Mouse (Mus musculus) left cerebral cortex, adult 11 months (tissue): ENCODE measurements around the gene Tbx15.

Experiments
- DNase-seq: peaks from one replicate; pipeline ENCODE4 v3.0.0; 2022; ENCODE audit warnings: low spot score

Tbx15 gene

GRCm38 (mm10) chr3:99240213-99240720 is at the start of gene Tbx15:
TSS of gene Tbx15 (plus strand) at chr3:99240381.
- DNase-seq = no peak

- DNase-seq = no peak
Observed at GRCm38 (mm10) chr3:99193576-99193975, 46.6 kb upstream of the Tbx15 start.

- DNase-seq = no peak
Observed at GRCm38 (mm10) chr3:99203331-99203730, 36.9 kb upstream of the Tbx15 start.

GRCm38 (mm10) chr3:99208416-99208815 is 31.8 kb upstream of the Tbx15 start:
- DNase-seq = no peak

GRCm38 (mm10) chr3:99211105-99211698 is 29.0 kb upstream of the Tbx15 start:
- no peak for DNase-seq

GRCm38 (mm10) chr3:99227807-99228206 is 12.4 kb upstream of the Tbx15 start:
- DNase-seq = no peak

GRCm38 (mm10) chr3:99233393-99234318 is 6.5 kb upstream of the Tbx15 start:
- DNase-seq = no peak

- no peak for DNase-seq
Observed at GRCm38 (mm10) chr3:99234319-99234869, 5.8 kb upstream of the Tbx15 start.

- DNase-seq = no peak
Observed at GRCm38 (mm10) chr3:99235116-99235803, 4.9 kb upstream of the Tbx15 start.

GRCm38 (mm10) chr3:99235804-99236755 is 4.1 kb upstream of the Tbx15 start:
- no peak for DNase-seq

- DNase-seq = no peak
Observed at GRCm38 (mm10) chr3:99238691-99239090, 1.5 kb upstream of the Tbx15 start.

- DNase-seq = no peak
Observed at GRCm38 (mm10) chr3:99239301-99240045, 708 bp upstream of the Tbx15 start.

GRCm38 (mm10) chr3:99240811-99241738 is 894 bp downstream of the Tbx15 start:
- DNase-seq = no peak

GRCm38 (mm10) chr3:99242481-99242880 is 2.3 kb downstream of the Tbx15 start:
- no peak for DNase-seq

GRCm38 (mm10) chr3:99245341-99245740 is 5.2 kb downstream of the Tbx15 start:
- DNase-seq = no peak

GRCm38 (mm10) chr3:99246629-99247028 is 6.4 kb downstream of the Tbx15 start:
- no peak for DNase-seq

GRCm38 (mm10) chr3:99247586-99247985 is 7.4 kb downstream of the Tbx15 start:
- no peak for DNase-seq

- DNase-seq = no peak
Observed at GRCm38 (mm10) chr3:99247996-99248801, 8.0 kb downstream of the Tbx15 start.
